Mouse (Mus musculus) cerebellum, adult 11 months (tissue): Measurements from ENCODE around the gene Map6d1.

Source experiments
- DNase-seq: peaks from one replicate; pipeline ENCODE4 v3.0.0; 2022

Gene Map6d1

DNA sequence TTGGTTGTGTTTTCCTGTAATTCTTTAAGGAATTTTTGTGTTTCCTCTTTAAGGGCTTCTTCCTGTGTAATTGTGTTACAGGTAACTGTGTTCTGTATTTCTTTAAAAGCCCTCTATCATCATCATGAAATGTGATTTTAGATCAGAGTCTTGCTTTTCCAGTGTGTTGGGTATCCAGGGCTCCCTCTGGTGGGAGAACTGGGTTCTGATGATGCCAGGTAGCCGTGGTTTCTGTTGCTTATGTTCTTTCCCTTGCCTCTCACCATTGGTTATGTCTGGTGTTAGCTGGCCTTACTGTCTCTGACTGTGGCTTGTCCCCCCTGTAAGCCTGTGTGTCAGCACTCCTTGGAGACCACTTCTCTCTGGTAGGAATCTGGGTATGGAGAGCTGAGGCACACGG, 55.8 kb downstream of the Map6d1 start:
- peak; percentile 18 for DNase-seq
